Mouse (Mus musculus) left cerebral cortex, postnatal 10 days (tissue): ENCODE results near the gene Tmod1. TPM values are rescaled to one million over a fixed set of nuclear protein-coding genes. Genes with fewer than 3 reads are reported as not detected.

Experiments
- DNase-seq, 2 experiments: peaks; one replicate each; pipeline ENCODE4 v3.0.0; 2021 to 2022; ENCODE audit warnings: low spot score in 2 of 2, mixed read lengths in 1 of 2; ENCODE audit errors: extremely low spot score in 1 of 2
- intact Hi-C: fragments of 180-260 bp; cut with DNase I; formaldehyde crosslinking; loops from one replicate; pipeline ENCODE4 v1.15.1; 2025
- total RNA-seq, 2 experiments: library from RNA; stranded (reverse); gene quantifications; 2 replicates each; pipeline ENCODE4 v1.2.3; 2021

Gene Tmod1
- total RNA-seq, 2 experiments from 2014 or later: 10.5 to 11.3 TPM

GRCm38 (mm10) chr4:46116544-46117175, 77.9 kb downstream of the Tmod1 start:
- DNase-seq: no peak
- intact Hi-C loops: loop anchor here (5.0 kb wide), 1 partner anchor 79 kb away; the partner anchor contains the start of gene Tmod1

- no peak for DNase-seq
- intact Hi-C loops: loop anchor here (5.0 kb wide), 1 partner anchor 80 kb away; the partner anchor contains the start of gene Tmod1
Measured at GRCm38 (mm10) chr4:46117536-46117935, 78.8 kb downstream of the Tmod1 start.

- intact Hi-C loops: loop anchor here (5.0 to 10.0 kb wide), 2 partner anchors 82 to 695 kb away; partner anchors contain the start of gene Tmod1
- DNase-seq: no peak
Measured at GRCm38 (mm10) chr4:46119514-46120094, 80.9 kb downstream of the Tmod1 start.

- DNase-seq: no peak
- intact Hi-C loops: loop anchor here (10.0 kb wide), 1 partner anchor 696 kb away; no protein-coding TSS in a partner anchor
Measured at GRCm38 (mm10) chr4:46120767-46121166, 82.0 kb downstream of the Tmod1 start.

GRCm38 (mm10) chr4:46123358-46123757, 84.6 kb downstream of the Tmod1 start:
- intact Hi-C loops: loop anchor here (10.0 kb wide), 1 partner anchor 699 kb away; no protein-coding TSS in a partner anchor

GRCm38 (mm10) chr4:46126541-46126940, 87.8 kb downstream of the Tmod1 start:
- DNase-seq: peak; percentile 75 to 79
- intact Hi-C loops: loop anchor here (10.0 kb wide), 1 partner anchor 702 kb away; no protein-coding TSS in a partner anchor

More at GRCm38 (mm10) chr4:46123358-46123757, 84.6 kb downstream of the Tmod1 start:
- DNase-seq: no peak

GRCm38 (mm10) chr4:46129311-46130004, 90.7 kb downstream of the Tmod1 start:
- no peak for DNase-seq
- intact Hi-C loops: loop anchor here (10.0 kb wide), 1 partner anchor 705 kb away; no protein-coding TSS in a partner anchor

- DNase-seq: peak in 1 of 2 experiments; percentile 46
- intact Hi-C loops: no loop called here
Measured at GRCm38 (mm10) chr4:46130221-46130620, 91.5 kb downstream of the Tmod1 start.

- intact Hi-C loops: no loop called here
- DNase-seq: no peak
Measured at GRCm38 (mm10) chr4:46131791-46132190, 93.1 kb downstream of the Tmod1 start.

- no peak for DNase-seq
- intact Hi-C loops: no loop called here
Measured at GRCm38 (mm10) chr4:46137629-46138286, 99.0 kb downstream of the Tmod1 start.

- peak; percentile 82 to 93 for DNase-seq
- intact Hi-C loops: no loop called here
Measured at GRCm38 (mm10) chr4:46138287-46139222, 99.8 kb downstream of the Tmod1 start, which contains the start of the genes Ncbp1 and Tstd2. Gene Ncbp1, plus strand, starts transcription at chr4:46138613. Gene Tstd2, minus strand, starts transcription at chr4:46138694.

GRCm38 (mm10) chr4:46144323-46144722, 105.6 kb downstream of the Tmod1 start:
- intact Hi-C loops: no loop called here
- no peak for DNase-seq

- DNase-seq: peak in 1 of 2 experiments; percentile 20
- intact Hi-C loops: no loop called here
Measured at GRCm38 (mm10) chr4:46146881-46147280, 108.1 kb downstream of the Tmod1 start.

GRCm38 (mm10) chr4:46151903-46152544, 113.3 kb downstream of the Tmod1 start:
- intact Hi-C loops: no loop called here
- no peak for DNase-seq

GRCm38 (mm10) chr4:46164027-46164426, 125.3 kb downstream of the Tmod1 start:
- intact Hi-C loops: no loop called here

More at GRCm38 (mm10) chr4:46164027-46164426, 125.3 kb downstream of the Tmod1 start:
- DNase-seq: no peak
